Mouse (Mus musculus) stomach, embryonic 15.5 days (tissue): ENCODE data around the gene Por. TPM values are rescaled to one million over a fixed set of nuclear protein-coding genes. Genes with fewer than 3 reads are reported as not detected.

Source experiments
- ATAC-seq: fragments of 200-750 bp; cut with Nextera tagmentation; 2 replicates; pipeline ENCODE4 v1.8.0; 2017; ENCODE audit warnings: low read depth, moderate number of reproducible peaks, moderate TSS enrichment; ENCODE audit not compliant: insufficient read depth, low FRiP score
- H3K27ac ChIP-seq: fragments of 300-500 bp; sonication (generic); 2 replicates; pipeline ENCODE4 v1.5.1; 2015; ENCODE audit warnings: mild to moderate bottlenecking, inconsistent platforms
- H3K27me3 ChIP-seq: fragments of 300-500 bp; sonication (generic); replicated peaks from 2 replicates; pipeline ENCODE4 v1.6.1; 2015; ENCODE audit warnings: inconsistent platforms
- H3K36me3 ChIP-seq: fragments of 300-500 bp; sonication (generic); 2 replicates; pipeline ENCODE4 v1.6.1; 2015; ENCODE audit warnings: inconsistent platforms
- H3K4me1 ChIP-seq: fragments of 300-500 bp; sonication (generic); 2 replicates; pipeline ENCODE4 v1.6.1; 2015; ENCODE audit warnings: inconsistent platforms
- H3K4me2 ChIP-seq: fragments of 300-500 bp; sonication (generic); 2 replicates; pipeline ENCODE4 v1.6.1; 2015; ENCODE audit warnings: mild to moderate bottlenecking, inconsistent platforms
- H3K4me3 ChIP-seq: fragments of 300-500 bp; sonication (generic); replicated peaks from 2 replicates; pipeline ENCODE4 v1.5.1; 2015; ENCODE audit warnings: inconsistent platforms
- H3K9ac ChIP-seq: fragments of 300-500 bp; sonication (generic); 2 replicates; pipeline ENCODE4 v1.6.1; 2015; ENCODE audit warnings: inconsistent platforms
- H3K9me3 ChIP-seq: fragments of 300-500 bp; sonication (generic); 2 replicates; pipeline ENCODE4 v1.6.1; 2016; ENCODE audit warnings: inconsistent platforms
- WGBS: fragments of 180-500 bp; shearing (Covaris S2); methylation state at CpG from one replicate; pipeline ENCODE4 v1.1.7; 2015; 5-methylcytosine and 5-hydroxymethylcytosine counted together
- polyA plus RNA-seq: library from polyadenylated mRNA; unstranded; fragments of >200 nt; fragmentation: Nextera tagmentation; extraction: Ambion mirVana; gene quantifications from 2 replicates; pipeline ENCODE4 v1.2.1, GENCODE M21; 2015

The Por gene
- polyA plus RNA-seq, 1 experiment from 2014 or later, result 101 TPM

DNA sequence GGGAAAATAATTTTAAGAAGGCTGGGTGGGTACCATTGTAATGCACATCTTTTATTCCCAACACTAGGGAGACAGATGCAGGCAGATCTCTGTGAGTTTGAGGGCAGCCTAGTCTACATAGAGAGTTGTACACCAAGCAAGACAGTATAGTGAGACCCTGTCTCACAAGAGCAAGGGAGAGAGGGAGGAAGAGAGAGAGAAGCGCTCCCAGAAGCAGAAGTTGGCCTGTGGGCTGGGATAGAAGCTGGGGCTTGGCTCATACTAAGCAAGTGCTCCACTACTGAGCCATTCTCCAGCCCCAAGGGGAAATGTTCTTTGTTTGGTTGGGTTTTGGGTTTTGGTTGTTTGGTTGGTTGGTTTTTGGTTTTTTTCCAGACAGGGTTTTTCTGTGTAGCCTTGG is 28.8 kb upstream of the Por start:
- H3K4me3 ChIP-seq, result no peak overlapping the region
- 88% methylated on average over 1 of the region's 1 CpGs for WGBS
- ATAC-seq, result no peak
- no peaks in the 10 kb centered on the region for H3K27me3 ChIP-seq
- H3K4me1 ChIP-seq, result 0 out of 2 replicates have a peak, but pooled peaks cover 8% of the 10 kb centered on the region
- H3K9ac ChIP-seq, result no peak overlapping the region
- peaks cover 18% of the 10 kb centered on the region; the same call in 1 of the 2 replicates for H3K36me3 ChIP-seq
- no peak overlapping the region for H3K27ac ChIP-seq
- H3K9me3 ChIP-seq, result no peaks in the 10 kb centered on the region
- no peak overlapping the region for H3K4me2 ChIP-seq

DNA sequence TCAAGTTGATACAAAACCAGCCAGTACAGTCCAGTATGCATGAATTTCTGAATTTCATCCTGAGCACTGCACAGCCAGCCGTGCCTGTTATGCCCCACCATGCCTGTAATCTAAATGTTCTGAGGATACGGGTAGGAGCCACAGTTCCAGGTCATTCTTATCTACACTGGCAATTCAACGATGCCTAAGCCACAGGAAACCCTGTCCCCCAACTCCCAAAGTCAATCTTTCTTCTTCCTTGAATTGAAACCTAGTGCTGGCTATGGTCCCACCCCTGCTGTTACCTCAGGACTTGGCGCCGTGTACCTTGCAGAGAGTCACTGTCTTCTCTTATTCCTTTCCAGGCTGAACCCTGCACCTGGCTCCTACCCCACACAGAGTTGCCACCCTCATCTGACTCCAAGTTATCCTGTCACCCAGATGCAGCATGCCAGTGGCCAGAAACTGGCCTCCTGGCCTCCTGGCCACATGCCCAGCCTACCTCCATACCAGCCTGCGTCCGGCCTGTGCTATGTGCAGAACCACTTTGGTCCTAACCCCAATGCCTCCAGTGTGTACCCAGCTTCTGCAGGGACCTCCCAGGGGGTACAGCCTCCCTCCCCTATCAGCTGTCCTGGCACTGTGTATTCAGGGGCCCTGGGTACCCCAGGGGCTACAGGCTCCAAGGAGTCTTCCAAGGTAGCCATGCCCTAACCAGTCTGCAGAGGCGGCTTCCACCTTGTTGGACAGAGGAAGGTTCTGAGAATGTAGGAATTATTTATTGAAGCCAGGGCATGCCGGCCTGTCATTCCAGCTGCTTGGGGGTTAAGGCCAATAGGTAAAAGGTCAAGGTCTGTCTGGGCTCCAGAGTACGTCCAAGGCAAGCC is 26.9 kb upstream of the Por start:
- peaks cover 11% of the 10 kb centered on the region; the same call in 1 of the 2 replicates for H3K4me1 ChIP-seq
- H3K27me3 ChIP-seq, result no peaks in the 10 kb centered on the region
- H3K36me3 ChIP-seq, result peaks cover 11% of the 10 kb centered on the region; the same call in 1 of the 2 replicates
- H3K27ac ChIP-seq, result no peak overlapping the region
- no peaks in the 10 kb centered on the region for H3K9me3 ChIP-seq
- H3K9ac ChIP-seq, result no peak overlapping the region
- WGBS, result 76% methylated on average over 10 of the region's 10 CpGs
- no peak overlapping the region for H3K4me2 ChIP-seq
- H3K4me3 ChIP-seq, result no peak overlapping the region
- ATAC-seq, result no peak

DNA sequence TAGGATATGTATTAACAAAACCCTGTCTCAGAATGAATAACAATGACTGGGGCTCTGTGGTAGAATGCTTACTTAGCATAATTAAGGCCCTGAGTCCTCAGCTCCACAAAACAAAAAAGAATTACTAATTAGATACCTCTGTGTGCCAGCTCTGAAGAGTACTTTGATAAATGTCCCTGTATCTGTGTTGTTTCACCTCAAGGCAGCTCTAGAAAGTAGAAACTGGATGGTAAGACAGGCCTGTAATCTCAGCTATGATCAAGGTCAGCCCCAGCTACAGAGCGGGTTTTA is 26.3 kb upstream of the Por start:
- ATAC-seq, result no peak
- H3K4me1 ChIP-seq, result peaks cover 11% of the 10 kb centered on the region; the same call in 1 of the 2 replicates
- no peaks in the 10 kb centered on the region for H3K9me3 ChIP-seq
- H3K4me3 ChIP-seq, result no peak overlapping the region
- H3K27ac ChIP-seq, result no peak overlapping the region
- no peak overlapping the region for H3K9ac ChIP-seq
- peaks cover 9% of the 10 kb centered on the region; the same call in 1 of the 2 replicates for H3K36me3 ChIP-seq
- H3K4me2 ChIP-seq, result no peak overlapping the region
- WGBS, result 94% methylated on average over 1 of the region's 1 CpGs
- no peaks in the 10 kb centered on the region for H3K27me3 ChIP-seq

DNA sequence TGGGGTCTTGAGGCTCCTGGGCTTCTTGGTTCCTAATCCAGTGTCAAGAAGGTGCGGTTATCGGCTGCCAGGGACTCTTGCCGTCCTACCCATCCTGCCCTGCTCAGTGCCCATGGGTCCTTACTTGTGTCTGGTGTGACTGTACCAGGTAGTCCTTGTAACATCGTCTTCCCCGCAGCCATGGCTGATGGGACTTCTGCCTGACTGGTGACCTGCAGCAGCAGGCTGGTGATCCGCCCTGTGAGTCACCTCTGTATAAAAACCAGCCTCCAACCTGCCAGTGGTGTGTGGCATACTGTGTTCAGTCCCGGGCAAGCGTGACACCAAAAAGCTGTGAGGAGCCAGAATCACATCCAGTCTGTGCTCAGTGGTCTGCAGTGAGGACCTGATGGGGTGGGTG is 26.0 kb upstream of the Por start:
- Histone ChIP-seq H3K36me3 (peaks cover 9% of the 10 kb centered on the region; the same call in 1 of the 2 replicates), H3K4me3 (no peak overlapping the region), H3K9me3 (no peaks in the 10 kb centered on the region), H3K27me3 (no peaks in the 10 kb centered on the region), H3K4me1 (peaks cover 11% of the 10 kb centered on the region; the same call in 1 of the 2 replicates), H3K27ac (no peak overlapping the region), H3K9ac (no peak overlapping the region), H3K4me2 (no peak overlapping the region)
- WGBS, result 89% methylated on average over 8 of the region's 8 CpGs
- no peak; the same call in 1 of the 2 replicates for ATAC-seq

DNA sequence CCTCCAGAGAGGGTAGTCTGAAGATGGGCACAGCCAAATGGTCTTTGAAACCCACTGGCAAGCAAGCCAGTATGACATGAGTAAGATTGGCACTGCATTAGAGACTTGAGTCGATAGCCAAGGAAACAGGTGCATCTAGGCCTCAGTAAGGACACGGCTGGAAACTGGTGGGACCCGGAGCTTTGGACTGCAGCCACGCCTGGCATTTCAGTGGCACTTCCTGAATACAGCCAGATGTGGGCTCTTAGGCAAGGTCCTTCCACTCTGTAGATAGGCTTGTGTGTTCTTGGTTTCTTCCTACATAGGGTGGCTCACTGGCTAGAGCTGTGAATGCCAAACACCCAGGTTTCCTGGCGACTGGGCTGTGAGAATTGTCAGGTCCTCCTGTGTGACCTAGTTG is 24.5 kb upstream of the Por start:
- WGBS, result 81% methylated on average over 5 of the region's 5 CpGs
- H3K4me1 ChIP-seq, result peaks cover 8% of the 10 kb centered on the region; the same call in 1 of the 2 replicates
- H3K4me3 ChIP-seq, result no peak overlapping the region
- no peaks in the 10 kb centered on the region for H3K27me3 ChIP-seq
- H3K9ac ChIP-seq, result no peak overlapping the region
- no peak overlapping the region for H3K4me2 ChIP-seq
- H3K9me3 ChIP-seq, result no peaks in the 10 kb centered on the region
- peaks cover 9% of the 10 kb centered on the region; the same call in 1 of the 2 replicates for H3K36me3 ChIP-seq
- H3K27ac ChIP-seq, result no peak overlapping the region
- ATAC-seq, result no peak

DNA sequence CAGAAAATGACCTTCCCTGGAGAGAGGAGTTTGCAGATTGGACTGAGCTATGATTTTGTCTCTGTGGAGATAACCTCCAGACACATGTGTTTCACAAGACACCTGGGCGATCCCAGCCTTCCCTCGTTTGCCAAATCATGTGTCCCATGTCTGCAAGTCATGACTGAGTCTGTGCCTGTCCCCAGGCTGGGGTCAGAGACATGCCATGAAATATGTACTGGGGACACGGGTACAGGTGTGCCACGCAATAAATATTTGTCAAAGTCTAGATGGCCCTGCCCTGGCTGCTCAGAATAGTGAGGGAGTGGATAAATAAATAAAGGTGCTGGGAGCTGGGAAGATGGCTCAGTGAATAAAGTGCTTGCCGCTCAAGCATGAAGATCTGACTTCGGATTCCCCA is 23.8 kb upstream of the Por start:
- 62% methylated on average over 6 of the region's 6 CpGs for WGBS

DNA sequence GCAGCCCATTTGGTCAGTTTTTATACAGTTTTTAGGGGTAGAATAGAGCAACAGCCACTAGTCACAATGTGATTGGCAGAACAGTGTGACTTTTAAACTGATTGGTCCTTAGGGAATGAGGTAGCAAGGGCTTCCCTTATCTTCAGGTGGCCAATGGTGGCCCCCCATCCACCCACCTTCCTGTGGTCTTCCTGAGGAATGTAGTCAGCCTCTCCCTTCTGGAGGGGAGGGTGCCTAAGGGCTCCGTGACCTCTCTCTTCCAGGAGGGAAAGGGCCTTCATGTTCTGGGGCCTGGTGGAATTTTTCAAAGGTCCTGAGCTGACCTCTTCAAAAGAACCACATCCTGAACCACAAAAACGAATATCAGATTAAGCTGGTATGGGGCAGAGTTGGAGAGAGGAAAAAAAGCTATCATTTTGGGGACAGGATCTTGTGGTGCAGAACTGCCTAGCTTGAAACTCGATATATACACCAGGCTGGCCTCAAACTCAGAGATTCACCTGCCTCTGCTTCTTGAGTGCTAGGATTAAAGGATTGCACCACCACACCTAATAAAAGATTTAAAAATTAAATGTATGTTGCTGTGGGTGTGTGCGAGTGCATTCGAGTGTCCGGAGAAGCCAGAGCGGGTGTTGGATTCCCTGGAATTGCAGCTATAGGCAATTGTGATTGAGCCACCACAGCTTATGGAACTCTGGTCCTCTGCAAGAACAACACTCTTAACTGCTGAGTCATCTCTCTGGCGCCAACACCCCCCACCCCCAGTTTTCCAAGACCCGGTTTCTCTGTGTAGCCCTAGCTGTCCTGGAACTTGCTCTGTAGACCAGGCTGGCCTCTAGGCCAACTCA is 21.1 kb upstream of the Por start:
- Histone ChIP-seq H3K9me3 (no peaks in the 10 kb centered on the region), H3K4me3 (no peak overlapping the region), H3K4me2 (no peak overlapping the region), H3K9ac (no peak overlapping the region), H3K36me3 (no peaks in the 10 kb centered on the region; the same call in 1 of the 2 replicates), H3K27me3 (no peaks in the 10 kb centered on the region), H3K4me1 (peaks cover 7% of the 10 kb centered on the region; the same call in 1 of the 2 replicates), H3K27ac (no peak overlapping the region)
- no peak for ATAC-seq
- WGBS, result 76% methylated on average over 9 of the region's 9 CpGs

More for the DNA sequence above, 23.8 kb upstream of the Por start:
- no peak overlapping the region for H3K9ac ChIP-seq
- peaks cover 9% of the 10 kb centered on the region; the same call in 1 of the 2 replicates for H3K36me3 ChIP-seq
- no peak overlapping the region for H3K4me3 ChIP-seq
- H3K27ac ChIP-seq, result no peak overlapping the region
- H3K4me1 ChIP-seq, result peaks cover 7% of the 10 kb centered on the region; the same call in 1 of the 2 replicates
- ATAC-seq, result no peak
- no peaks in the 10 kb centered on the region for H3K9me3 ChIP-seq
- H3K4me2 ChIP-seq, result no peak overlapping the region
- no peaks in the 10 kb centered on the region for H3K27me3 ChIP-seq

DNA sequence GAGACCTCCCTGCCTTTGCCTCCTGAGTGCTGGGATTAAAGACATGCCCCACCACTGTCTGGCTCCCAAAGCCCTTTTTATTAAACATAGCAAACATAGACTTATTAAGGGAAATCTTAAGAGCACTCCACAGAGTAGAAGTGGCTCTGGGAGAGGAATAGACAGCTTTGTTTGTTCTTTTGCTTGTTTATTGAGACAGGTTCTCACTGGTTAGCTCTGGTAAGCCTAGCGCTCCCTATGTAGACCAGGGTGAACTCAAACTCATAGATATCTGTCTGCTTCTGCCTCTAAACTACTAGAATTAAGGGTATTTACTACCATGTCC is 20.6 kb upstream of the Por start:
- no peaks in the 10 kb centered on the region for H3K9me3 ChIP-seq
- no peak overlapping the region for H3K27ac ChIP-seq
- no peaks in the 10 kb centered on the region for H3K36me3 ChIP-seq
- ATAC-seq, result no peak
- H3K4me3 ChIP-seq, result no peak overlapping the region
- 85% methylated on average over 1 of the region's 1 CpGs for whole genome bisulfite sequencing
- no peak overlapping the region for H3K4me2 ChIP-seq
- H3K9ac ChIP-seq, result no peak overlapping the region
- H3K27me3 ChIP-seq, result no peaks in the 10 kb centered on the region
- peaks cover 7% of the 10 kb centered on the region; the same call in 1 of the 2 replicates for H3K4me1 ChIP-seq

DNA sequence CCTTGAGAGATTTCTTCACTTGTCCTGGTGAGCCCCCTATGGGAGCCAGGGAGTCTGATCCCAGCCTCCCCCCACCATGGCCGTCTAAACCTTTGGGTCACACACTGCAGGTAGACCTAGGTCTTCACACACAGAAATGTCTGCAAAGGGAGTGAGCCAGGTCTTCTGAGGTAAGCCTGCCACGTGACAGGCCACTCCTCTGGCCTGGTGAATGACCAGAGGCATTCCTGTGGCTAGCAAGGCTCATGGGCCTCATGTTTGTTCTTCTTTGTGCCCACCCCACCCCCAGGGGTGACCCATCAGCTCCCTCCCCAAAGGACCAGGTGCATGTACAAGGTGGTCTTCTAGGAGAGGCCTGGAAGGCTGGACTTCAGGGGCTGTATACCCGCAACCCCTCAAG is 18.3 kb upstream of the Por start:
- H3K27ac ChIP-seq, result no peak overlapping the region
- H3K9ac ChIP-seq, result no peak overlapping the region
- no peak for ATAC-seq
- H3K9me3 ChIP-seq, result no peaks in the 10 kb centered on the region
- no peak overlapping the region for H3K4me2 ChIP-seq
- WGBS, result 61% methylated on average over 3 of the region's 3 CpGs
- no peak overlapping the region for H3K4me3 ChIP-seq
- no peaks in the 10 kb centered on the region for H3K4me1 ChIP-seq
- H3K36me3 ChIP-seq, result no peaks in the 10 kb centered on the region
- H3K27me3 ChIP-seq, result no peaks in the 10 kb centered on the region

DNA sequence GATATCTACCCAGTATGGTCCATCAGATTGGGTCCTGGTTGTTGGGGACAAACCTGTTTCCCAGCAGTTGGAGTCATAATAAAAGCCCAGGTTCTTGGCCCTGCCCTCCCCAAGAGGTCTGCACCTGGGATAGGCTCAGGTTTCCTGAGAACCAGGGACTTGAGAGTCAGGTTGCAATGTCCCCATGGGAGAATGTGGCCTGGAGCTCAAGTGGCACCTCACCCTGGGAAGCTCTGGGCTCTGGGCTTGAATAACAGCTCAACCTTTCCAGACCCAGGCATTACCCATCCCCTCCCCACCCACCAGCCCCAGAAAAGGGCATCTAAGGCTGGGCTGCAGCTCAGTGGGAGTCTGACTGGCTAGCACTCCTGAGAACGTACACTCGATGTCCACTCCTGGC is 16.6 kb upstream of the Por start:
- no peak for ATAC-seq

DNA sequence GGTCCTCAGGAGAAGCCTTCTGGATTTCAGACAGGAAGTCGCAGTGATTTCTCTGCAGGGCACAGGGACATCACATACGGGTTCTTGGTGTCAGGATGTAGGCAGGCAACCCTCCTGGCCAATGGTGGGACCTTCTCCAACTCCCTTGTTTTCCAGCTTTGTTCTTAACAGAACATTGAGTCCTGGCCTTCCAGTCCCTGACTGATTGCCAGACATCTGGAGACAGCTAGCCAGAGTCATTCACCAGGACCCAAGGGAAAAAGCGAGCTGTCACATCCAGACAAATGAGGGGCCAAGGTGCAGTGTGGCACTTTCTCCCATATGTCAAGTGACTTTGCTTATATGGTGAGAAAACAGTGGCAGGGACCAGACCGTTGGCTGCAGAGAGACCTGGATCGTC is 13.8 kb upstream of the Por start:
- H3K9me3 ChIP-seq, result no peaks in the 10 kb centered on the region
- 64% methylated on average over 5 of the region's 5 CpGs for WGBS
- H3K27ac ChIP-seq, result no peak overlapping the region
- ATAC-seq, result no peak
- H3K36me3 ChIP-seq, result no peaks in the 10 kb centered on the region
- H3K4me3 ChIP-seq, result no peak overlapping the region
- H3K27me3 ChIP-seq, result no peaks in the 10 kb centered on the region
- H3K4me2 ChIP-seq, result no peak overlapping the region
- H3K9ac ChIP-seq, result no peak overlapping the region
- no peaks in the 10 kb centered on the region for H3K4me1 ChIP-seq

More for the DNA sequence above, 16.6 kb upstream of the Por start:
- H3K4me2 ChIP-seq, result no peak overlapping the region
- no peak overlapping the region for H3K9ac ChIP-seq
- 69% methylated on average over 2 of the region's 2 CpGs for WGBS
- H3K27ac ChIP-seq, result no peak overlapping the region
- no peak overlapping the region for H3K4me3 ChIP-seq
- no peaks in the 10 kb centered on the region for H3K36me3 ChIP-seq
- no peaks in the 10 kb centered on the region for H3K9me3 ChIP-seq
- no peaks in the 10 kb centered on the region for H3K27me3 ChIP-seq
- no peaks in the 10 kb centered on the region for H3K4me1 ChIP-seq

DNA sequence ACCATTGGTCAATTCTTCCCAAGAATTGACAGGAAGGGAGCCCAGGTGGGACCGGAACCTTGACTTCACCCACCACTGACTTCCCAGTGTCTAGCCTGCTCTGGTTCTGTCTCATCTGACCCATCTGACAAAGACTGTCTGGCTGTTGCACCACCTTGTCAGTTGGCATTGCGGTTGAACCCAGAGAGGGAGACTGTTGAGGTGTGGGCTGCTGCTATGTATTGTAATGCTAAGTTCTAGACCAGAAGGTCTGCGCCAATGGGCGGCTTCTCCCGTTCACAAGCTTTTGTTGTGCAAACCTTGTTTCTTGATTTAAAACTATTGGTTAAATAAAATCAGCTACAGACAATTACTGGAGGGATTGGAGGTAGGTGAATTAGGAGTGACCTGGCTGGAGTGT is 12.7 kb upstream of the Por start:
- H3K36me3 ChIP-seq, result no peaks in the 10 kb centered on the region
- H3K4me3 ChIP-seq, result no peak overlapping the region
- no peaks in the 10 kb centered on the region for H3K4me1 ChIP-seq
- ATAC-seq, result no peak
- H3K9me3 ChIP-seq, result no peaks in the 10 kb centered on the region
- no peak overlapping the region for H3K9ac ChIP-seq
- H3K4me2 ChIP-seq, result no peak overlapping the region
- H3K27me3 ChIP-seq, result no peaks in the 10 kb centered on the region
- no peak overlapping the region for H3K27ac ChIP-seq
- 82% methylated on average over 5 of the region's 5 CpGs for WGBS
